Mouse (Mus musculus): ENCODE measurements around the gene Inpp5a. TPM values are rescaled to one million over a fixed set of nuclear protein-coding genes. Genes with fewer than 3 reads are reported as not detected.
A peak's percentile ranks its signal among the peaks of the same experiment; 100 is the strongest.

Inpp5a gene
- polyA plus RNA-seq (2014; fragmentation: Nextera tagmentation; extraction: Ambion mirVana) = 21.0 and 23.0 TPM in 2 replicates

- peak; percentile 99 for ATAC-seq (ENCODE audit: low FRiP score, low TSS enrichment)
- peaks cover 21% of the 10 kb centered on the region for H3K4me1 ChIP-seq (ENCODE audit: control insufficient read depth, insufficient read depth, low read length)
Observed at GRCm38 (mm10) chr7:139388670-139389212, at the start of gene Inpp5a. Gene Inpp5a, plus strand, starts transcription at chr7:139389109.

GRCm38 (mm10) chr7:139339184-139339583 lies 49.7 kb upstream of the Inpp5a start:
- no peaks in the 10 kb centered on the region for H3K4me1 ChIP-seq (ENCODE audit: control insufficient read depth, insufficient read depth, low read length)
- H3K27me3 ChIP-seq (ENCODE audit: control insufficient read depth, insufficient read depth, low read length) = no peaks in the 10 kb centered on the region
- no peak overlapping the region for H3K27ac ChIP-seq (replicated peaks; ENCODE audit: low read depth, low read length)
- H3K9ac ChIP-seq (replicated peaks; ENCODE audit: low read length) = no peak overlapping the region
- H3K4me3 ChIP-seq (replicated peaks; ENCODE audit: low read depth, low read length) = no peak overlapping the region
- H3K9me3 ChIP-seq (ENCODE audit: control insufficient read depth, low read length) = no peaks in the 10 kb centered on the region
- no peak overlapping the region for H3K4me2 ChIP-seq (ENCODE audit: low read length)
- DNase-seq (no peak), ATAC-seq (ENCODE audit: low FRiP score, low TSS enrichment) (no peak)
- no peaks in the 10 kb centered on the region for H3K36me3 ChIP-seq (ENCODE audit: control insufficient read depth, insufficient read depth, low read length)
- 88% methylated on average over 3 of the region's 3 CpGs for WGBS

More at GRCm38 (mm10) chr7:139388670-139389212, at the start of gene Inpp5a:
- no peaks in the 10 kb centered on the region for H3K9me3 ChIP-seq (ENCODE audit: control insufficient read depth, low read length)
- DNase-seq = peak; percentile 100
- peak within 1 kb of the TSS; percentile 84 for H3K9ac ChIP-seq (replicated peaks; ENCODE audit: low read length)
- no peaks in the 10 kb centered on the region for H3K36me3 ChIP-seq (ENCODE audit: control insufficient read depth, insufficient read depth, low read length)
- WGBS = under 1% methylated on average over 47 of the region's 47 CpGs
- H3K4me3 ChIP-seq (replicated peaks; ENCODE audit: low read depth, low read length) = peak within 1 kb of the TSS; percentile 83
- no peaks in the 10 kb centered on the region for H3K27me3 ChIP-seq (ENCODE audit: control insufficient read depth, insufficient read depth, low read length)
- H3K27ac ChIP-seq (replicated peaks; ENCODE audit: low read depth, low read length) = peak within 1 kb of the TSS; percentile 71
- peak within 1 kb of the TSS; percentile 81 for H3K4me2 ChIP-seq (ENCODE audit: low read length)

- H3K4me2 ChIP-seq (ENCODE audit: low read length) = no peak overlapping the region
- no peak for ATAC-seq (ENCODE audit: low FRiP score, low TSS enrichment)
- H3K27me3 ChIP-seq (ENCODE audit: control insufficient read depth, insufficient read depth, low read length) = no peaks in the 10 kb centered on the region
- DNase-seq = no peak
- no peak overlapping the region for H3K4me3 ChIP-seq (replicated peaks; ENCODE audit: low read depth, low read length)
- H3K27ac ChIP-seq (replicated peaks; ENCODE audit: low read depth, low read length) = no peak overlapping the region
- no peaks in the 10 kb centered on the region for H3K36me3 ChIP-seq (ENCODE audit: control insufficient read depth, insufficient read depth, low read length)
- 50% methylated on average over 4 of the region's 4 CpGs for WGBS
- H3K4me1 ChIP-seq (ENCODE audit: control insufficient read depth, insufficient read depth, low read length) = no peaks in the 10 kb centered on the region
- H3K9me3 ChIP-seq (ENCODE audit: control insufficient read depth, low read length) = no peaks in the 10 kb centered on the region
- no peak overlapping the region for H3K9ac ChIP-seq (replicated peaks; ENCODE audit: low read length)
Observed at GRCm38 (mm10) chr7:139341020-139341660, 47.8 kb upstream of the Inpp5a start.

GRCm38 (mm10) chr7:139342809-139343208 lies 46.1 kb upstream of the Inpp5a start:
- Histone ChIP-seq H3K9ac (replicated peaks; ENCODE audit: low read length) (no peak overlapping the region), H3K27me3 (ENCODE audit: control insufficient read depth, insufficient read depth, low read length) (no peaks in the 10 kb centered on the region), H3K27ac (replicated peaks; ENCODE audit: low read depth, low read length) (no peak overlapping the region), H3K36me3 (ENCODE audit: control insufficient read depth, insufficient read depth, low read length) (no peaks in the 10 kb centered on the region), H3K4me2 (ENCODE audit: low read length) (no peak overlapping the region), H3K4me3 (replicated peaks; ENCODE audit: low read depth, low read length) (no peak overlapping the region), H3K9me3 (ENCODE audit: control insufficient read depth, low read length) (no peaks in the 10 kb centered on the region), H3K4me1 (ENCODE audit: control insufficient read depth, insufficient read depth, low read length) (no peaks in the 10 kb centered on the region)
- no peak for DNase-seq
- 87% methylated on average over 5 of the region's 5 CpGs for WGBS
- ATAC-seq (ENCODE audit: low FRiP score, low TSS enrichment) = no peak

GRCm38 (mm10) chr7:139347051-139347450 lies 41.9 kb upstream of the Inpp5a start:
- H3K27ac ChIP-seq (replicated peaks; ENCODE audit: low read depth, low read length) = no peak overlapping the region
- H3K4me2 ChIP-seq (ENCODE audit: low read length) = no peak overlapping the region
- H3K27me3 ChIP-seq (ENCODE audit: control insufficient read depth, insufficient read depth, low read length) = no peaks in the 10 kb centered on the region
- H3K36me3 ChIP-seq (ENCODE audit: control insufficient read depth, insufficient read depth, low read length) = no peaks in the 10 kb centered on the region
- no peak overlapping the region for H3K4me3 ChIP-seq (replicated peaks; ENCODE audit: low read depth, low read length)
- H3K9me3 ChIP-seq (ENCODE audit: control insufficient read depth, low read length) = no peaks in the 10 kb centered on the region
- no peaks in the 10 kb centered on the region for H3K4me1 ChIP-seq (ENCODE audit: control insufficient read depth, insufficient read depth, low read length)
- no peak for DNase-seq
- no peak overlapping the region for H3K9ac ChIP-seq (replicated peaks; ENCODE audit: low read length)
- WGBS = 67% methylated on average over 7 of the region's 7 CpGs
- ATAC-seq (ENCODE audit: low FRiP score, low TSS enrichment) = no peak

GRCm38 (mm10) chr7:139350606-139351005 lies 38.3 kb upstream of the Inpp5a start:
- no peak overlapping the region for H3K4me2 ChIP-seq (ENCODE audit: low read length)
- no peak overlapping the region for H3K9ac ChIP-seq (replicated peaks; ENCODE audit: low read length)
- no peaks in the 10 kb centered on the region for H3K27me3 ChIP-seq (ENCODE audit: control insufficient read depth, insufficient read depth, low read length)
- no peak for ATAC-seq (ENCODE audit: low FRiP score, low TSS enrichment)
- H3K4me3 ChIP-seq (replicated peaks; ENCODE audit: low read depth, low read length) = no peak overlapping the region
- H3K36me3 ChIP-seq (ENCODE audit: control insufficient read depth, insufficient read depth, low read length) = no peaks in the 10 kb centered on the region
- WGBS = 88% methylated on average over 3 of the region's 3 CpGs
- DNase-seq = no peak
- H3K27ac ChIP-seq (replicated peaks; ENCODE audit: low read depth, low read length) = no peak overlapping the region
- H3K4me1 ChIP-seq (ENCODE audit: control insufficient read depth, insufficient read depth, low read length) = no peaks in the 10 kb centered on the region
- no peaks in the 10 kb centered on the region for H3K9me3 ChIP-seq (ENCODE audit: control insufficient read depth, low read length)

- no peak overlapping the region for H3K4me3 ChIP-seq (replicated peaks; ENCODE audit: low read depth, low read length)
- WGBS = 92% methylated on average over 4 of the region's 4 CpGs
Observed at GRCm38 (mm10) chr7:139354370-139355139, 34.4 kb upstream of the Inpp5a start.

GRCm38 (mm10) chr7:139357043-139357442 lies 31.9 kb upstream of the Inpp5a start:
- ATAC-seq (ENCODE audit: low FRiP score, low TSS enrichment) = no peak
- 82% methylated on average over 2 of the region's 2 CpGs for WGBS

More at GRCm38 (mm10) chr7:139354370-139355139, 34.4 kb upstream of the Inpp5a start:
- H3K9ac ChIP-seq (replicated peaks; ENCODE audit: low read length) = no peak overlapping the region
- H3K27ac ChIP-seq (replicated peaks; ENCODE audit: low read depth, low read length) = no peak overlapping the region
- ATAC-seq (ENCODE audit: low FRiP score, low TSS enrichment) = no peak
- no peak overlapping the region for H3K4me2 ChIP-seq (ENCODE audit: low read length)
- DNase-seq = no peak
- H3K4me1 ChIP-seq (ENCODE audit: control insufficient read depth, insufficient read depth, low read length) = no peaks in the 10 kb centered on the region
- no peaks in the 10 kb centered on the region for H3K36me3 ChIP-seq (ENCODE audit: control insufficient read depth, insufficient read depth, low read length)
- H3K9me3 ChIP-seq (ENCODE audit: control insufficient read depth, low read length) = no peaks in the 10 kb centered on the region
- no peaks in the 10 kb centered on the region for H3K27me3 ChIP-seq (ENCODE audit: control insufficient read depth, insufficient read depth, low read length)

More at GRCm38 (mm10) chr7:139357043-139357442, 31.9 kb upstream of the Inpp5a start:
- Histone ChIP-seq H3K9ac (replicated peaks; ENCODE audit: low read length) (no peak overlapping the region), H3K9me3 (ENCODE audit: control insufficient read depth, low read length) (no peaks in the 10 kb centered on the region), H3K4me3 (replicated peaks; ENCODE audit: low read depth, low read length) (no peak overlapping the region), H3K4me1 (ENCODE audit: control insufficient read depth, insufficient read depth, low read length) (no peaks in the 10 kb centered on the region), H3K27ac (replicated peaks; ENCODE audit: low read depth, low read length) (no peak overlapping the region), H3K4me2 (ENCODE audit: low read length) (no peak overlapping the region), H3K36me3 (ENCODE audit: control insufficient read depth, insufficient read depth, low read length) (no peaks in the 10 kb centered on the region), H3K27me3 (ENCODE audit: control insufficient read depth, insufficient read depth, low read length) (no peaks in the 10 kb centered on the region)
- DNase-seq = no peak
